Mouse (Mus musculus) ovary, postnatal 36 days (tissue): ENCODE measurements at regions not wholly inside any gene's neighbourhood (a gene's known extent, or its start where the extent isn't known, plus 50 kb on each side); places are given as distances from the start of the nearest gene placed in this dataset.

Experiments used
- DNase-seq: peaks from one replicate; pipeline ENCODE4 v3.0.0; 2022; ENCODE audit warnings: low spot score, mixed read lengths

GRCm38 (mm10) chr3:34231593-34232328, 150.6 kb upstream of the Dnajc19 start:
- DNase-seq, result no peak

GRCm38 (mm10) chr3:34222291-34222690, 141.2 kb upstream of the Dnajc19 start:
- DNase-seq, result no peak

GRCm38 (mm10) chr3:34219741-34220310, 138.7 kb upstream of the Dnajc19 start:
- no peak for DNase-seq

GRCm38 (mm10) chr3:34219096-34219495, 138.0 kb upstream of the Dnajc19 start:
- DNase-seq, result no peak

GRCm38 (mm10) chr3:34217911-34218310, 136.8 kb upstream of the Dnajc19 start:
- no peak for DNase-seq

GRCm38 (mm10) chr3:34214233-34214632, 133.1 kb upstream of the Dnajc19 start:
- DNase-seq, result no peak

GRCm38 (mm10) chr3:34206454-34206853, 125.3 kb upstream of the Dnajc19 start:
- no peak for DNase-seq

GRCm38 (mm10) chr3:34198228-34198627, 117.1 kb upstream of the Dnajc19 start:
- peak; percentile 22 for DNase-seq

- DNase-seq, result no peak
Observed at GRCm38 (mm10) chr3:34197163-34197455, 116.0 kb upstream of the Dnajc19 start.

- no peak for DNase-seq
Observed at GRCm38 (mm10) chr3:34196451-34197162, 115.5 kb upstream of the Dnajc19 start.

GRCm38 (mm10) chr3:34195729-34196450, 114.8 kb upstream of the Dnajc19 start:
- no peak for DNase-seq

GRCm38 (mm10) chr3:34173416-34174097, 92.4 kb upstream of the Dnajc19 start:
- no peak for DNase-seq

- DNase-seq, result no peak
Observed at GRCm38 (mm10) chr3:34172899-34173298, 91.8 kb upstream of the Dnajc19 start.

GRCm38 (mm10) chr3:34171893-34172292, 90.8 kb upstream of the Dnajc19 start:
- no peak for DNase-seq

GRCm38 (mm10) chr3:34168087-34168486, 87.0 kb upstream of the Dnajc19 start:
- DNase-seq, result no peak

- DNase-seq, result no peak
Observed at GRCm38 (mm10) chr3:34150036-34150435, 68.9 kb upstream of the Dnajc19 start.

- no peak for DNase-seq
Observed at GRCm38 (mm10) chr3:34143652-34144051, 62.5 kb upstream of the Dnajc19 start.

- no peak for DNase-seq
Observed at GRCm38 (mm10) chr3:34139227-34139626, 58.1 kb upstream of the Dnajc19 start.

- no peak for DNase-seq
Observed at GRCm38 (mm10) chr3:34137984-34138383, 56.9 kb upstream of the Dnajc19 start.

- no peak for DNase-seq
Observed at GRCm38 (mm10) chr3:34136385-34136784, 55.3 kb upstream of the Dnajc19 start.
